Mouse (Mus musculus): ENCODE results near the gene Phgr1.

Gene Phgr1

GRCm38 (mm10) chr2:118779504-118780480 is 7.2 kb downstream of the Phgr1 start, which contains the start of gene Disp2:
Gene Disp2 (plus strand): TSS chr2:118779719.
- DNase-seq = peak; percentile 69 to 82

GRCm38 (mm10) chr2:118781115-118781514 is 8.5 kb downstream of the Phgr1 start:
- no peak for DNase-seq

- DNase-seq = no peak
Measured at GRCm38 (mm10) chr2:118782303-118782702, 9.7 kb downstream of the Phgr1 start.

GRCm38 (mm10) chr2:118783093-118783492 is 10.5 kb downstream of the Phgr1 start:
- DNase-seq = no peak

- DNase-seq = no peak
Measured at GRCm38 (mm10) chr2:118783663-118784062, 11.1 kb downstream of the Phgr1 start.

- no peak for DNase-seq
Measured at GRCm38 (mm10) chr2:118786525-118786924, 14.0 kb downstream of the Phgr1 start.

- DNase-seq = no peak
Measured at GRCm38 (mm10) chr2:118789501-118789900, 16.9 kb downstream of the Phgr1 start.

- no peak for DNase-seq
Measured at GRCm38 (mm10) chr2:118790221-118790550, 17.6 kb downstream of the Phgr1 start.

GRCm38 (mm10) chr2:118790551-118791525 is 18.3 kb downstream of the Phgr1 start:
- DNase-seq = peak in 1 of 2 experiments; percentile 35

GRCm38 (mm10) chr2:118791591-118792258 is 19.2 kb downstream of the Phgr1 start:
- DNase-seq = no peak

GRCm38 (mm10) chr2:118792259-118792613 is 19.7 kb downstream of the Phgr1 start:
- DNase-seq = no peak

GRCm38 (mm10) chr2:118793636-118794035 is 21.1 kb downstream of the Phgr1 start:
- no peak for DNase-seq

- no peak for DNase-seq
Measured at GRCm38 (mm10) chr2:118802542-118803118, 30.1 kb downstream of the Phgr1 start.

GRCm38 (mm10) chr2:118804474-118804873 is 31.9 kb downstream of the Phgr1 start:
- DNase-seq = no peak

- no peak for DNase-seq
Measured at GRCm38 (mm10) chr2:118805137-118805536, 32.6 kb downstream of the Phgr1 start.

GRCm38 (mm10) chr2:118805756-118806155 is 33.2 kb downstream of the Phgr1 start:
- no peak for DNase-seq

- no peak for DNase-seq
Measured at GRCm38 (mm10) chr2:118806860-118807259, 34.3 kb downstream of the Phgr1 start.

GRCm38 (mm10) chr2:118810861-118811260 is 38.3 kb downstream of the Phgr1 start:
- DNase-seq = no peak

- no peak for DNase-seq
Measured at GRCm38 (mm10) chr2:118812724-118813123, 40.2 kb downstream of the Phgr1 start.

- peak; percentile 77 to 88 for DNase-seq
Measured at GRCm38 (mm10) chr2:118813981-118814836, 41.6 kb downstream of the Phgr1 start, which contains the start of gene Knstrn. Gene Knstrn (plus strand): TSS chr2:118814003.

GRCm38 (mm10) chr2:118822800-118823199 is 50.2 kb downstream of the Phgr1 start:
- no peak for DNase-seq

Measured in spleen, adult 18-20 months (tissue).